Comparison of ENCODE assay signal across 12 mouse cellular contexts in genomic region chr9:37329456-37329855, GRCm38 (mm10). TPM values are rescaled to one million over a fixed set of nuclear protein-coding genes. Genes with fewer than 3 reads are reported as not detected.
DNase-seq lines count a peak whose midpoint lies in the region; ATAC-seq and TF ChIP-seq lines count a peak whose summit lies in the region.
"Had no signal": no experiment of that assay in that cellular context is flagged by ENCODE, and none has a peak within 500 bp of the region (broad histone marks: within the 10 kb centered on the region; RNA-seq: fewer than 3 reads in every experiment).

No protein-coding gene starts in this region.

- no peaks in the 10 kb centered on the region for H3K36me3 ChIP-seq in midbrain, postnatal 0 days (ENCODE audit: insufficient read depth, low read length)
- H3K36me3 ChIP-seq in midbrain, embryonic 11.5 days (ENCODE audit: control insufficient read depth, insufficient read depth, low read length), result no peaks in the 10 kb centered on the region
- H3K36me3 ChIP-seq: embryonic facial prominence, embryonic 12.5 days; kidney, embryonic 15.5 days had no signal

- no peak overlapping the region for H3K4me2 ChIP-seq in midbrain, postnatal 0 days (ENCODE audit: low read depth, low read length, poor library complexity, severe bottlenecking)
- no peak overlapping the region for H3K4me2 ChIP-seq in midbrain, embryonic 11.5 days
- H3K4me2 ChIP-seq: embryonic facial prominence, embryonic 12.5 days; kidney, embryonic 15.5 days had no signal

- WGBS in midbrain, postnatal 0 days, result 35% methylated on average over 3 of the region's 3 CpGs
- WGBS in midbrain, embryonic 11.5 days, result 49% methylated on average over 3 of the region's 3 CpGs
- 45% methylated on average over 3 of the region's 3 CpGs for WGBS in bone marrow, adult 2 months

- no peak for TF ChIP-seq POLR2A in bone marrow, adult 2 months (IDR thresholded peaks at IDR 0.05; ENCODE audit: borderline replicate concordance, control insufficient read depth, low read depth, low read length)

- no peak for ATAC-seq in midbrain, postnatal 0 days (ENCODE audit: low FRiP score)
- ATAC-seq in midbrain, embryonic 11.5 days (ENCODE audit: low FRiP score), result no peak

- no peak overlapping the region for H3K4me3 ChIP-seq in gastrocnemius, adult 2 months
- no peak overlapping the region for H3K4me3 ChIP-seq in midbrain, postnatal 0 days (ENCODE audit: low read depth, low read length)
- H3K4me3 ChIP-seq in midbrain, embryonic 11.5 days (ENCODE audit: low read depth, low read length), result no peak overlapping the region
- no peak overlapping the region for H3K4me3 ChIP-seq in bone marrow, adult 2 months (replicated peaks; ENCODE audit: control insufficient read depth, low read depth, low read length)
- H3K4me3 ChIP-seq: embryonic facial prominence, embryonic 12.5 days; kidney, embryonic 15.5 days had no signal

- intact Hi-C loops in gastrocnemius, adult 2 months (cut with DNase I), result loop anchor here (5.0 kb wide), 2 partner anchors 152 to 432 kb away; no protein-coding TSS in a partner anchor
- intact Hi-C loops in gastrocnemius, postnatal 14 days (cut with DNase I; ENCODE audit: low total_unique reads), result no loop called here

- no peak overlapping the region for H3K9ac ChIP-seq in midbrain, postnatal 0 days (replicated peaks; ENCODE audit: low read length, poor library complexity, severe bottlenecking)
- no peak overlapping the region for H3K9ac ChIP-seq in midbrain, embryonic 11.5 days (ENCODE audit: low read length)
- H3K9ac ChIP-seq: embryonic facial prominence, embryonic 12.5 days; kidney, embryonic 15.5 days had no signal

- TF ChIP-seq CTCF in gastrocnemius, adult 2 months (IDR thresholded peaks at IDR 0.05), result peak; percentile 77
- TF ChIP-seq CTCF in midbrain, postnatal 0 days (IDR thresholded peaks at IDR 0.05), result peak; percentile 81
- peak; percentile 37 for TF ChIP-seq CTCF in bone marrow, adult 2 months (IDR thresholded peaks at IDR 0.05; ENCODE audit: control insufficient read depth, insufficient read depth, low read length)

- no peaks in the 10 kb centered on the region for H3K27me3 ChIP-seq in midbrain, postnatal 0 days (ENCODE audit: insufficient read depth, low read length)
- H3K27me3 ChIP-seq in midbrain, embryonic 11.5 days (ENCODE audit: control insufficient read depth, insufficient read depth, low read length), result no peaks in the 10 kb centered on the region
- H3K27me3 ChIP-seq: embryonic facial prominence, embryonic 12.5 days; kidney, embryonic 15.5 days had no signal

- H3K9me3 ChIP-seq in midbrain, postnatal 0 days (ENCODE audit: low read length), result no peaks in the 10 kb centered on the region
- H3K9me3 ChIP-seq in midbrain, embryonic 11.5 days (ENCODE audit: control insufficient read depth, low read length), result no peaks in the 10 kb centered on the region
- H3K9me3 ChIP-seq: embryonic facial prominence, embryonic 12.5 days; kidney, embryonic 15.5 days had no signal

- no peak for DNase-seq in gastrocnemius, adult 2 months
- no peak for DNase-seq in gastrocnemius, postnatal 14 days
- peak; percentile 44 for DNase-seq in midbrain, postnatal 0 days (ENCODE audit: low spot score)
- no peak for DNase-seq in midbrain, embryonic 11.5 days (ENCODE audit: low spot score, missing footprints)
- peak; percentile 32 for DNase-seq in retina, postnatal 1 day
- no peak for DNase-seq in frontal cortex, postnatal 25 days (ENCODE audit: low spot score in 2 of 2)
- DNase-seq in thymus, postnatal 25 days, result no peak
- DNase-seq: heart, adult 11 months had no signal

- H3K27ac ChIP-seq in gastrocnemius, adult 2 months, result no peak overlapping the region
- H3K27ac ChIP-seq in midbrain, postnatal 0 days (ENCODE audit: low read depth, low read length), result no peak overlapping the region
- no peak overlapping the region for H3K27ac ChIP-seq in midbrain, embryonic 11.5 days (ENCODE audit: low read depth, low read length)
- H3K27ac ChIP-seq in bone marrow, adult 2 months (ENCODE audit: control insufficient read depth, insufficient read depth, low read depth, low read length, poor library complexity), result no peak overlapping the region
- H3K27ac ChIP-seq: embryonic facial prominence, embryonic 12.5 days; kidney, embryonic 15.5 days had no signal

- H3K4me1 ChIP-seq in midbrain, postnatal 0 days (ENCODE audit: insufficient read depth, low read length), result no peaks in the 10 kb centered on the region
- H3K4me1 ChIP-seq in midbrain, embryonic 11.5 days (ENCODE audit: control insufficient read depth, insufficient read depth, low read length), result no peaks in the 10 kb centered on the region
- H3K4me1 ChIP-seq in bone marrow, adult 2 months (ENCODE audit: control insufficient read depth, insufficient read depth, low read length), result no peaks in the 10 kb centered on the region
- H3K4me1 ChIP-seq: embryonic facial prominence, embryonic 12.5 days; kidney, embryonic 15.5 days had no signal

RNA-seq across cellular contexts. Expression of gene Ccdc15, which starts 18.8 kb away (rescaled TPM):
- 1 to 10 TPM; 1.7 to 1.8 TPM for total RNA-seq in gastrocnemius, adult 2 months (2021)
- total RNA-seq in gastrocnemius, postnatal 14 days (2021), result 1 to 10 TPM; 1.2 to 1.4 TPM
- 5.0 and 5.4 TPM in 2 replicates for total RNA-seq in midbrain, postnatal 0 days (2014; rRNA removed)
- polyA plus RNA-seq in midbrain, postnatal 0 days (2015; fragmentation: Nextera tagmentation; extraction: Ambion mirVana), result 6.8 and 8.6 TPM in 2 replicates
- 8.8 and 9.3 TPM in 2 replicates for polyA plus RNA-seq in midbrain, embryonic 11.5 days (2014; fragmentation: Nextera tagmentation; extraction: Ambion mirVana)
- 1.8 and 3.1 TPM in 2 replicates for polyA plus RNA-seq in bone marrow, adult 2 months (2011; ENCODE audit: insufficient read depth, insufficient read length, low replicate concordance, missing spikeins)

RNA-seq across cellular contexts. Expression of gene Hepacam, which starts 37.7 kb away (rescaled TPM):
- total RNA-seq in gastrocnemius, adult 2 months (2021), result under 1 TPM in 1 of 2 experiments, not detected in 1; 0.20 TPM
- total RNA-seq in gastrocnemius, postnatal 14 days (2021), result 1 to 10 TPM in 1 of 2 experiments, under 1 TPM in 1; 0.11 to 1.3 TPM
- total RNA-seq in midbrain, postnatal 0 days (2014; rRNA removed), result 35.7 and 37.1 TPM in 2 replicates
- polyA plus RNA-seq in midbrain, postnatal 0 days (2015; fragmentation: Nextera tagmentation; extraction: Ambion mirVana), result 49.9 and 58.1 TPM in 2 replicates
- not detected in 2 replicates for polyA plus RNA-seq in midbrain, embryonic 11.5 days (2014; fragmentation: Nextera tagmentation; extraction: Ambion mirVana)
- polyA plus RNA-seq in bone marrow, adult 2 months (2011; ENCODE audit: insufficient read depth, insufficient read length, low replicate concordance, missing spikeins), result 0.67 TPM in 1 of 2 replicates, not detected in the other
- polyA plus RNA-seq: embryonic facial prominence, embryonic 12.5 days; kidney, embryonic 15.5 days; neural tube, embryonic 11.5 days had no signal

Comparison
In these comparisons a context has a peak if more than half of its experiments do, and no peak if none do; other contexts are left out.
1. DNase-seq: peak in midbrain, postnatal 0 days (single experiment) and retina, postnatal 1 day (single experiment); none in gastrocnemius, adult 2 months (single experiment), gastrocnemius, postnatal 14 days (single experiment), midbrain, embryonic 11.5 days (single experiment), frontal cortex, postnatal 25 days (0 of 2) and thymus, postnatal 25 days (single experiment).
2. RNA of gene Hepacam, which starts 37.7 kb away (total RNA-seq): 35.7 to 37.1 TPM in midbrain, postnatal 0 days; 0.11 to 1.3 TPM in gastrocnemius, postnatal 14 days and 0.20 TPM in gastrocnemius, adult 2 months; every median in the first group is over 10 times any median in the second.
3. Peak in every context shown above with its lines, with median percentiles within 50 percentile points of each other: CTCF ChIP-seq.